Mouse (Mus musculus) skeletal muscle tissue, adult 2 months (tissue): ENCODE results near the gene Olfr222.
A peak's percentile ranks its signal among the peaks of the same experiment; 100 is the strongest.
"Not testable (repeated sequence)": the region's sequence is repeated elsewhere in the genome, so short reads cannot be mapped to it uniquely, and the experiment has no call there.

Experiments
- DNase-seq: peaks from one replicate; pipeline ENCODE4 v3.0.0-alpha.2; 2012; ENCODE audit warnings: low read depth, low spot score

The Olfr222 gene

GRCm38 (mm10) chr11:59576135-59576534, at the start of gene Olfr222:
TSS of gene Olfr222 (minus strand) at chr11:59576235.
- DNase-seq: not testable (repeated sequence)

- DNase-seq: peak; percentile 33
Observed at GRCm38 (mm10) chr11:59624017-59624630, 48.1 kb upstream of the Olfr222 start.

GRCm38 (mm10) chr11:59622214-59622613, 46.2 kb upstream of the Olfr222 start:
- DNase-seq: no peak

- DNase-seq: not testable (repeated sequence)
Observed at GRCm38 (mm10) chr11:59616986-59617385, 41.0 kb upstream of the Olfr222 start.

- peak; percentile 13 for DNase-seq
Observed at GRCm38 (mm10) chr11:59614120-59614519, 38.1 kb upstream of the Olfr222 start.

GRCm38 (mm10) chr11:59611646-59612045, 35.6 kb upstream of the Olfr222 start:
- no peak for DNase-seq

GRCm38 (mm10) chr11:59602287-59602686, 26.3 kb upstream of the Olfr222 start:
- DNase-seq: no peak

GRCm38 (mm10) chr11:59600872-59601271, 24.8 kb upstream of the Olfr222 start:
- peak; percentile 13 for DNase-seq

GRCm38 (mm10) chr11:59599211-59599610, 23.2 kb upstream of the Olfr222 start:
- DNase-seq: no peak

GRCm38 (mm10) chr11:59596950-59597349, 20.9 kb upstream of the Olfr222 start:
- no peak for DNase-seq

- no peak for DNase-seq
Observed at GRCm38 (mm10) chr11:59596091-59596490, 20.1 kb upstream of the Olfr222 start.

GRCm38 (mm10) chr11:59593189-59593588, 17.2 kb upstream of the Olfr222 start, which contains the start of gene Olfr223:
TSS of gene Olfr223 (minus strand) at chr11:59593289.
- DNase-seq: no peak

- DNase-seq: no peak
Observed at GRCm38 (mm10) chr11:59589496-59589895, 13.5 kb upstream of the Olfr222 start.

- DNase-seq: no peak
Observed at GRCm38 (mm10) chr11:59584539-59584938, 8.5 kb upstream of the Olfr222 start.

- DNase-seq: no peak
Observed at GRCm38 (mm10) chr11:59575726-59576125, 309 bp downstream of the Olfr222 start.

GRCm38 (mm10) chr11:59569306-59569705, 6.7 kb downstream of the Olfr222 start:
- DNase-seq: peak; percentile 11

- DNase-seq: no peak
Observed at GRCm38 (mm10) chr11:59562837-59563236, 13.2 kb downstream of the Olfr222 start.

GRCm38 (mm10) chr11:59562336-59562735, 13.7 kb downstream of the Olfr222 start:
- no peak for DNase-seq

GRCm38 (mm10) chr11:59560906-59561305, 15.1 kb downstream of the Olfr222 start:
- no peak for DNase-seq

GRCm38 (mm10) chr11:59554535-59554934, 21.5 kb downstream of the Olfr222 start:
- no peak for DNase-seq

- no peak for DNase-seq
Observed at GRCm38 (mm10) chr11:59554127-59554526, 21.9 kb downstream of the Olfr222 start.

GRCm38 (mm10) chr11:59544005-59544404, 32.0 kb downstream of the Olfr222 start:
- DNase-seq: no peak

GRCm38 (mm10) chr11:59543376-59543775, 32.7 kb downstream of the Olfr222 start:
- no peak for DNase-seq

GRCm38 (mm10) chr11:59542442-59542841, 33.6 kb downstream of the Olfr222 start:
- DNase-seq: peak; percentile 21
